Mouse (Mus musculus): Measurements from ENCODE around the gene Rasgrp1. TPM values are rescaled to one million over a fixed set of nuclear protein-coding genes. Genes with fewer than 3 reads are reported as not detected.

Rasgrp1 gene
- polyA plus RNA-seq, 1 experiment from 2014 or later = 0.38 TPM

DNA sequence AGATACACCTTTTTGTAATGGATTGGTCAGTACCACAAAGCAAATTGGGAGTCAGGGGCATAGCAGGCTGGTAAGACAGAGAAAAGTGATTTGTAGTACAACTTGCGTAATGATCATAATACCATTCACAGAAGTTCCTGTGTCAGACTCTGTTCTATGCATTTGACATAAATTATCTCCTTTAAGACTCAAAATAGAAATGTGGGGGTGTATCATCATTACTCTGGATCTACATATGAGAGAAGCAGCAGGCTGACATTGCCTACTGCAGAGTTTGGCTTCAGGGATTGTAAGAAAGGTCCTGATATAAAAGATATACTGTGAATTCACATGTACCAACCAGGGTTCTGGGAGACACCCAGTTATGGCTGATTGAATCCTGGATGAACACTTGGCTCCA lies 28.9 kb upstream of the Rasgrp1 start:
- Histone ChIP-seq H3K4me3 (ENCODE audit: low read length) (no peak overlapping the region), H3K4me1 (ENCODE audit: control insufficient read depth, insufficient read depth, low read length) (no peaks in the 10 kb centered on the region), H3K9me3 (ENCODE audit: control insufficient read depth, low read length) (no peaks in the 10 kb centered on the region), H3K36me3 (ENCODE audit: control insufficient read depth, insufficient read depth, low read length) (no peaks in the 10 kb centered on the region), H3K27me3 (ENCODE audit: control insufficient read depth, insufficient read depth, low read length) (no peaks in the 10 kb centered on the region), H3K9ac (ENCODE audit: low read depth, low read length) (no peak overlapping the region), H3K27ac (ENCODE audit: low read depth, low read length) (no peak overlapping the region), H3K4me2 (replicated peaks; ENCODE audit: low read depth, low read length) (no peak overlapping the region)
- 90% methylated on average over 1 of the region's 1 CpGs for WGBS
- ATAC-seq (ENCODE audit: low FRiP score, low TSS enrichment) = no peak

DNA sequence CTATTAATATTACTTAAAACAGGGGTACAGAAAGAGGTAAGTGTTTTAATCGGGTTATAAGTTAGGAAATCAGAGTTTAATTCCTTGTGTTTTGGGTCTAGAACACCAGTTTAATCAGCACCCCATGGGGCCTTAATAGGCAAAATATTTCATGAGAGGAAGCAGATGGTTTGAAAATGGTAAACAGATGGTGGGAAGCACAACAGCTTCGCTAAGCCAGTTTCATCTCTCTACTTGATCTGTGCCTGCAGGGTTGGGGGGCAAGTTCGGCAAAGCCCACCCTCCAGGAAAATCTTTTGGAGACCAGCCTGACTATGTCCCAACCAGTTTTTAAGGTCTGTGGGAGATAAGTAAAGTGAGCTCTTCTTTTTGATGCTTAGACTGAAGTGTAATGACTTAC lies 23.7 kb upstream of the Rasgrp1 start:
- Histone ChIP-seq H3K4me2 (replicated peaks; ENCODE audit: low read depth, low read length) (no peak overlapping the region), H3K4me3 (ENCODE audit: low read length) (no peak overlapping the region), H3K36me3 (ENCODE audit: control insufficient read depth, insufficient read depth, low read length) (no peaks in the 10 kb centered on the region), H3K9ac (ENCODE audit: low read depth, low read length) (no peak overlapping the region), H3K27me3 (ENCODE audit: control insufficient read depth, insufficient read depth, low read length) (no peaks in the 10 kb centered on the region), H3K4me1 (ENCODE audit: control insufficient read depth, insufficient read depth, low read length) (no peaks in the 10 kb centered on the region), H3K9me3 (ENCODE audit: control insufficient read depth, low read length) (no peaks in the 10 kb centered on the region), H3K27ac (ENCODE audit: low read depth, low read length) (no peak overlapping the region)
- 87% methylated on average over 3 of the region's 3 CpGs for WGBS
- ATAC-seq (ENCODE audit: low FRiP score, low TSS enrichment) = no peak

DNA sequence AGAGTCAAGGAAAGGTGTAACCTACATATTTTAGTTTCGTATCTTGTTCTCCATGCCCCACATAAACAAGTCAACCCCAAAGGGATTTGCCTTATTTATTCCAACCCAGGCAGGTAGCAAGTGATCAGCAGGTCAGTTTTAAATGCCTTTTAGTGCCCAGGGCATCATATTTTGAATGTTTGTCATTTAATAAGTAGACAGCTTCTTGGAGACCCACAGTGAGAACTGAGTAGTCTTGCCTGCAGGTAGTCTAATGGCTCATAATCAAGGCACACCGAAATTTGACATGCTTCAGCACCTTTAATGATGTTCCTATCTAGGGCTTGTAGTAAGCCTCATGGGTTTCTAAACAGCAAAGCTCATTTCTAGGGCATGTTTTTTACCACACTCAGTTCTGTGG lies 21.3 kb upstream of the Rasgrp1 start:
- WGBS = 85% methylated on average over 2 of the region's 2 CpGs
- no peak for ATAC-seq (ENCODE audit: low FRiP score, low TSS enrichment)
- no peak overlapping the region for H3K4me3 ChIP-seq (ENCODE audit: low read length)

DNA sequence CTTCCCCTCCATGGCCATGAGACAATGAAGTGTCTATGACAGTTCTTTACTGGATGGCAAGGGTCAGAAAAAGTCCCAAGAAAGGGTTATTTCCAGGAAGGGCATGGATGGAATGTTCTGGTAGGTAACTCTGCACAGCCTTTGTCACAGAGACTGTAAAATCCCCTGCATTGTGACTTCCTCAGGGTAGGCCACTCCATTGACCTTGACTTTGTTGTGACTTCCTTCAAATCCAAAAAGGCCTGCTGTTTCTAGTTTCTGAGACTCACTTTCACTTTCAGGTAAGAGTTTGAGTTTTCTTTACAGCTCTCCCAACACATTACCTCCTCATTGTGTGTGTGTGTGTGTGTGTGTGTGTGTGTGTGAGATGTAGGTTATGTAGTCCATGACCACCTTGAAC lies 15.1 kb upstream of the Rasgrp1 start:
- Histone ChIP-seq H3K36me3 (ENCODE audit: control insufficient read depth, insufficient read depth, low read length) (no peaks in the 10 kb centered on the region), H3K4me2 (replicated peaks; ENCODE audit: low read depth, low read length) (no peak overlapping the region), H3K4me3 (ENCODE audit: low read length) (no peak overlapping the region), H3K27ac (ENCODE audit: low read depth, low read length) (no peak overlapping the region), H3K4me1 (ENCODE audit: control insufficient read depth, insufficient read depth, low read length) (no peaks in the 10 kb centered on the region), H3K9ac (ENCODE audit: low read depth, low read length) (no peak overlapping the region), H3K27me3 (ENCODE audit: control insufficient read depth, insufficient read depth, low read length) (no peaks in the 10 kb centered on the region), H3K9me3 (ENCODE audit: control insufficient read depth, low read length) (no peaks in the 10 kb centered on the region)
- ATAC-seq (ENCODE audit: low FRiP score, low TSS enrichment) = no peak

More for the DNA sequence above, 21.3 kb upstream of the Rasgrp1 start:
- no peaks in the 10 kb centered on the region for H3K4me1 ChIP-seq (ENCODE audit: control insufficient read depth, insufficient read depth, low read length)
- no peak overlapping the region for H3K4me2 ChIP-seq (replicated peaks; ENCODE audit: low read depth, low read length)
- no peak overlapping the region for H3K9ac ChIP-seq (ENCODE audit: low read depth, low read length)
- no peaks in the 10 kb centered on the region for H3K9me3 ChIP-seq (ENCODE audit: control insufficient read depth, low read length)
- no peak overlapping the region for H3K27ac ChIP-seq (ENCODE audit: low read depth, low read length)
- H3K27me3 ChIP-seq (ENCODE audit: control insufficient read depth, insufficient read depth, low read length) = no peaks in the 10 kb centered on the region
- no peaks in the 10 kb centered on the region for H3K36me3 ChIP-seq (ENCODE audit: control insufficient read depth, insufficient read depth, low read length)

DNA sequence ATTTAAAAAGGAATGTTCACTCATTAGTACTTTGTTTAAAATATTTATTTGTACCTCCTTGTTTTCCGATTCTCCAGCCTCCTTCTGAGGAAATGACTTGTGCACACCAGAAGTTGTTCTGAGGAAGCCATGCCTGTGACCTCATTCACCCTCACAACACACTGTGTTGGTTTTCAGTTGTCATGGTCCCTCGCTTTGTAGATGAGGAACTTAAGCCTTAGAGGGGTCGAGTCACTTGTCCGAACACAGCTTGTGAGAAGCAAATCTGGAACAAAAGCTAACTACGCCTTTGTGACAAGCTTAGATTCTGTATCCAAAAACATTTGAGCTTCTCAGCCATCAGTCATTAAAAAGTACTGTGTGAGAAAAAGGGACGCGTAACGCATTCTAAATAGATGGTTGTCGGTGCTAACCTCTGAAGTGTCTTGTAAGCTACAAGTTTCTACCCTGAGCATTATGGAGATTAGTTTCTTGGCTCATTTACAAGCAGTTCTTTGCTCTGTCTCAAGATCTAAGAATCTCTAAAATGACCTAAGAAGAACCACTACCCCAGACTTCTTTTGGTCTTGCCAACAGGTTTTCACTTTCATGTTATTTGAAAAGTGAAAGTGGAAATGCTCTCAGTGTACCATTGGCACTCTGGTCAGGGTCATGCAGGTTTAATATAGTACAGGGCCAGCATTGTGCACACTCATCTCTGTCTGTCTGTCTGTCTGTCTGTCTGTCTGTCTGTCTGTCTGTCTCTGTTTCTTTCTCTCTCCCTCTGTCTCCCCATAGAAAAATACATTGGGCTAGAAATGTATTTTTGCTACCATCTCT lies 9.7 kb upstream of the Rasgrp1 start:
- H3K27ac ChIP-seq (ENCODE audit: low read depth, low read length) = no peak overlapping the region
- no peaks in the 10 kb centered on the region for H3K36me3 ChIP-seq (ENCODE audit: control insufficient read depth, insufficient read depth, low read length)
- ATAC-seq (ENCODE audit: low FRiP score, low TSS enrichment) = no peak
- H3K4me1 ChIP-seq (ENCODE audit: control insufficient read depth, insufficient read depth, low read length) = no peaks in the 10 kb centered on the region
- no peak overlapping the region for H3K4me2 ChIP-seq (replicated peaks; ENCODE audit: low read depth, low read length)
- no peaks in the 10 kb centered on the region for H3K9me3 ChIP-seq (ENCODE audit: control insufficient read depth, low read length)
- H3K9ac ChIP-seq (ENCODE audit: low read depth, low read length) = no peak overlapping the region
- H3K4me3 ChIP-seq (ENCODE audit: low read length) = no peak overlapping the region
- H3K27me3 ChIP-seq (ENCODE audit: control insufficient read depth, insufficient read depth, low read length) = no peaks in the 10 kb centered on the region
- WGBS = 77% methylated on average over 9 of the region's 9 CpGs

DNA sequence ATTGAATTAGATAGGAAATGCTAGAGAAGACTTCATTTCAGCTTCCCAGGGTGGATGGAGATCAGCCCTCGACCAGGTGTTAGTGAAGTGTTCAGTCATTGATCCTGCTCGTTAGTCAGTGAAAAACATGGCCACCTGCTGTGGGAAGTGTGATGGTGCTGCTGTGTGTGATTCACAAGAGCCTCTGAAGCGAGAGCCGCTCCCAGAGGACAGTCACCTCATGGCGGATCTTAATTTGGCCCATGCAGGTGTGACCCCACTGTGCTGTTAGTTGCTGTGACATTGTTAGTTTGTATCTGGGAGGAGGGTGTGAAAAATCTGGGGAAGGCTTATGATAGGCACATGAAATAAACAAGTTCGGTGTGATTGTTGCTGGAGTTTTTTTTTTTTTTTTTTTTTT lies 7.3 kb upstream of the Rasgrp1 start:
- no peaks in the 10 kb centered on the region for H3K9me3 ChIP-seq (ENCODE audit: control insufficient read depth, low read length)
- no peak overlapping the region for H3K9ac ChIP-seq (ENCODE audit: low read depth, low read length)
- H3K27me3 ChIP-seq (ENCODE audit: control insufficient read depth, insufficient read depth, low read length) = no peaks in the 10 kb centered on the region
- H3K27ac ChIP-seq (ENCODE audit: low read depth, low read length) = no peak overlapping the region
- no peaks in the 10 kb centered on the region for H3K4me1 ChIP-seq (ENCODE audit: control insufficient read depth, insufficient read depth, low read length)
- no peak for ATAC-seq (ENCODE audit: low FRiP score, low TSS enrichment)
- H3K36me3 ChIP-seq (ENCODE audit: control insufficient read depth, insufficient read depth, low read length) = no peaks in the 10 kb centered on the region
- H3K4me2 ChIP-seq (replicated peaks; ENCODE audit: low read depth, low read length) = no peak overlapping the region
- H3K4me3 ChIP-seq (ENCODE audit: low read length) = no peak overlapping the region
- 62% methylated on average over 6 of the region's 6 CpGs for WGBS

DNA sequence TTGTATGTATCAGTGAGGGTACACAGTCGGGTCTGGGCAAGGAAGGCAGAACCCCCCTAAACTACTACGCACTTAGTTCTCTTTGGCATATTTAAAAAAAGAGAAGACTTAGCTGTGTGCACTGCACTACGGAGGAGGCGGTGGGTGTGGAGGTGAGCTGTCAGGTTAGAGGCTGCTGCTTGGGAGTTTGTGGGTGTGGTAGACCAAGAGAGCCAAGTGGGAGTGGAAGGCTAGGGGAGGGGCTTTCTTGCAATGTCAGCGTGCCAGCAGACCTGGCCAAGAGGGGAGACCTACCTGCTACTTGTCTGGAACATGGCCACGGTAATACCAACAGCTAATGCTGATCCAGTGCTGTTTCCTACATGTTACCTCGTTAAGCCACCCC lies 431 bp upstream of the Rasgrp1 start:
- Histone ChIP-seq H3K36me3 (ENCODE audit: control insufficient read depth, insufficient read depth, low read length) (no peaks in the 10 kb centered on the region), H3K27me3 (ENCODE audit: control insufficient read depth, insufficient read depth, low read length) (peaks cover 20% of the 10 kb centered on the region), H3K27ac (ENCODE audit: low read depth, low read length) (no peak overlapping the region), H3K9me3 (ENCODE audit: control insufficient read depth, low read length) (no peaks in the 10 kb centered on the region), H3K4me3 (ENCODE audit: low read length) (peak overlapping the region; percentile 53; the same call in 1 of the 2 replicates), H3K4me1 (ENCODE audit: control insufficient read depth, insufficient read depth, low read length) (0 out of 2 replicates have a peak, but pooled peaks cover 3% of the 10 kb centered on the region), H3K4me2 (replicated peaks; ENCODE audit: low read depth, low read length) (peak overlapping the region; percentile 94), H3K9ac (ENCODE audit: low read depth, low read length) (no peak overlapping the region; the same call in 1 of the 2 replicates)
- 0 out of 2 replicates have a peak, but pooled peaks have one; percentile 28 for ATAC-seq (ENCODE audit: low FRiP score, low TSS enrichment)
- WGBS = 27% methylated on average over 7 of the region's 7 CpGs

DNA sequence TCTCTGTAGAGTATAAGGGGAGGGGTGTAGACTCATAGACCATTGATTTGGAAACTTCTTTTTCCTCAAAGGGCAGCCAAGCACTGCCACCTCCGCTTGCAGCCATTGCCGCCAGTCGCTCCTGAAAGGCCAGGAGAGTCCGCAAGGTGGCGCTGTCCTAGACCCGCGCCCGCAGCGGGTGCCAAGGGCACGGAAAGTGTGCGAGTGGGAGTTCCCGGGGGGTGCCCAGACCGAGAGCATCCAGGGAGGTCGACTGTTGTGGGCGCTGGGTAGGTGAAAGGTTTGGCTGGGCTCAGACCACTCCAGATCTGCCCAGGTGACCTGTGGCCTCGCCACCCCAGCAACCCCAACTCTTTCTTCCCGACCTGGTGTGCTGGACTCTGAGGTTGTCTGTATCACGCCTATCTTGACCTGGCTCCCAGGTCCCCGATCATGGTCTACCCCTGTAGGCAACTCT lies 683 bp downstream of the Rasgrp1 start:
- Histone ChIP-seq H3K4me3 (ENCODE audit: low read length) (peak overlapping the region; percentile 53), H3K27me3 (ENCODE audit: control insufficient read depth, insufficient read depth, low read length) (peaks cover 20% of the 10 kb centered on the region), H3K9ac (ENCODE audit: low read depth, low read length) (peak overlapping the region; percentile 38; the same call in 1 of the 2 replicates), H3K9me3 (ENCODE audit: control insufficient read depth, low read length) (no peaks in the 10 kb centered on the region), H3K4me2 (replicated peaks; ENCODE audit: low read depth, low read length) (peak overlapping the region; percentile 94), H3K4me1 (ENCODE audit: control insufficient read depth, insufficient read depth, low read length) (0 out of 2 replicates have a peak, but pooled peaks cover 3% of the 10 kb centered on the region), H3K27ac (ENCODE audit: low read depth, low read length) (no peak overlapping the region), H3K36me3 (ENCODE audit: control insufficient read depth, insufficient read depth, low read length) (no peaks in the 10 kb centered on the region)
- under 1% methylated on average over 19 of the region's 19 CpGs for WGBS
- ATAC-seq (ENCODE audit: low FRiP score, low TSS enrichment) = peak; percentile 79

DNA sequence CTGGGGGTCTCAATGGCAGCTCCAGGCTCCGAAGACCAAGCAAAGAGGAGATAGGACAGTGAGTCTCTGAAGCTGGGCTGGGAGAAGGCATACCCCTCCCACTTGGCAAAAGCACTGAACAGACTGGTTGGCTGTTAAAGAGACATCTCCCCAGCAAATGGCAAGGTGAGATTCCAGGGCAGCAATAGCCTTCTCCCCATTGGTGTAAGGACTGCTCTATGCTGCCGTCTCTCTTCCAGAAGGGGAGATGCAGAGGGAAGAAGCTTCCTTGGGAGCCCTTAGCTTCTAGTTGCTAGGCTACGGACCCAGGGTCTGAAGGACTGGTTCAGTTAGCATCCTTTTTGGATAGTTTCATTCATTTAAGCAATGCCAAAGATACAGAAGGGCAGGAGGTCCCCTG lies 4.3 kb downstream of the Rasgrp1 start:
- 47% methylated on average over 3 of the region's 3 CpGs for WGBS
- no peaks in the 10 kb centered on the region for H3K9me3 ChIP-seq (ENCODE audit: control insufficient read depth, low read length)
- no peak overlapping the region for H3K4me2 ChIP-seq (replicated peaks; ENCODE audit: low read depth, low read length)

More for the DNA sequence above, 4.3 kb downstream of the Rasgrp1 start:
- H3K9ac ChIP-seq (ENCODE audit: low read depth, low read length) = no peak overlapping the region
- ATAC-seq (ENCODE audit: low FRiP score, low TSS enrichment) = no peak
- no peak overlapping the region for H3K27ac ChIP-seq (ENCODE audit: low read depth, low read length)
- H3K4me1 ChIP-seq (ENCODE audit: control insufficient read depth, insufficient read depth, low read length) = 0 out of 2 replicates have a peak, but pooled peaks cover 3% of the 10 kb centered on the region
- H3K36me3 ChIP-seq (ENCODE audit: control insufficient read depth, insufficient read depth, low read length) = no peaks in the 10 kb centered on the region
- H3K4me3 ChIP-seq (ENCODE audit: low read length) = no peak overlapping the region
- peaks cover 20% of the 10 kb centered on the region for H3K27me3 ChIP-seq (ENCODE audit: control insufficient read depth, insufficient read depth, low read length)

All from kidney, embryonic 14.5 days (tissue).